Mouse (Mus musculus): ENCODE measurements around the gene Gm28510. TPM values are rescaled to one million over a fixed set of nuclear protein-coding genes. Genes with fewer than 3 reads are reported as not detected.
"Not testable (repeated sequence)": the region's sequence is repeated elsewhere in the genome, so short reads cannot be mapped to it uniquely, and the experiment has no call there.

The Gm28510 gene
- not detected for total RNA-seq (2021)
- long read RNA-seq, experiment 1: 0 reads
- long read RNA-seq, experiment 2: 0 reads

- not testable (repeated sequence) for DNase-seq
Measured at GRCm38 (mm10) chrY:10412437-10412836, at the start of gene Gm28510. Gm28510 (plus strand) TSS chrY:10412737.

Other genes starting within 250 kb of the Gm28510 start
- gene Gm20834, start 88.1 kb upstream of the Gm28510 start, total RNA-seq (2021): not detected
- not detected for gene Gm20737, start 123.3 kb downstream of the Gm28510 start, total RNA-seq (2021)
- not detected for gene Gm21775, start 140.7 kb downstream of the Gm28510 start, total RNA-seq (2021)
- gene Gm21900, start 203.6 kb downstream of the Gm28510 start, total RNA-seq (2021): not detected

Measured in gastrocnemius, postnatal 10 days (tissue).